Mouse (Mus musculus) stomach, postnatal 0 days (tissue): ENCODE data around the gene Manf.

Experiments
- CTCF ChIP-seq: IDR thresholded peaks from 2 replicates; pipeline ENCODE4 v1.5.1; 2016; ENCODE audit warnings: antibody characterized with exemption, low read depth, mild to moderate bottlenecking, moderate library complexity
- EP300 ChIP-seq: optimal IDR thresholded peaks from 2 replicates; pipeline ENCODE3; 2016; ENCODE audit warnings: antibody characterized with exemption

DNA sequence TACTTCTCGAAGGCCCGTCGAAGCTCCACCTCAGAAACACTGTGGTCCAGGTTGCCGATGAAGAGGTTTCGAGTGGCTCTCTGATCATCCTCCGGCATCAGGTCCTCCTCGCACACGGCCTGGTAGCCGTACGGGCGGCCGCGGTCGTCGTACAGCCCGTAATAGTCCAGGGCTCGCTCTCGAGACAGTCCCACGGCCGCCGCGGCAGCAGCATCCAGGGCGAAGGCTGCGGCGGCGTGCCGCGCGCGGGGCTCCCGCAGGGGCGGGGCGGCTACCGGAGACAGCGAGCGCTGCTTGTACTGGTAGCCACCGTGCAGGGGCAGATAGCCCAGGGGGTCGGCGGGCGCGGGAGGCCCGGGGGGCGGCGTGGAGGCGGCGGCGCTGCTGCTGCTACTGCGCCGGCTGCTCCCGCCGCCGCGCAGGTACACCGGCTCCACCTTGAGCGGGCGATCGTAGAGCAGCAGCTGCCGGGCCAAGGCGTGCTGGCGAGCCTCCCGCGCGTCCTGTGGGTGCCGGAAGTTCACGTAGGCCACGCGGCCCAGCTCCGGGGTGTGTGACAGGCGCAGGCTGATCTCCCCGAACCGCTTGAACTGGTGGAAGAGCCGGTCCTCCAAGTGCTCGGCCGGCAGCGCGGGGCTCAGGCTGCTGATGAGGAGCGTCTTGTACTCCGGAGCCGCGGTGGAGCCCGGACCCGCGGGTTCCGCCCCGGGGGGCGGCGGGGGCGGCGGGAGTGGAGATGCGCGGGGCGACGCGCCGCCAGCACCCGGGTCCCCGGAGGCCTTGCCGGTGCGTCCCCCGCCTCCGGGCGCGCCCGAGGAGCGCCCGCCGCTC, 5.7 kb downstream of the Manf start:
- TF ChIP-seq CTCF (no peak), EP300 (no peak)
